Mouse (Mus musculus): ENCODE results near the gene Elob. TPM values are rescaled to one million over a fixed set of nuclear protein-coding genes. Genes with fewer than 3 reads are reported as not detected.

Gene Elob
- polyA plus RNA-seq, 1 experiment from 2014 or later, result 1,360 TPM

Small RNA genes within 50 kb of the gene (microRNA-seq; reads per million reads assigned to microRNA genes)
- gene Mir5125, result 1.4 reads per million

Other genes with a start within 250 kb of the Elob start
- 28.2 and 28.3 TPM in 2 replicates for gene Zfp13, start 229.6 kb downstream of the Elob start, polyA plus RNA-seq (2015; fragmentation: Nextera tagmentation; extraction: Ambion mirVana)
- 0.13 and 0.22 TPM in 2 replicates for gene Zscan10, start 228.3 kb downstream of the Elob start, polyA plus RNA-seq (2015; fragmentation: Nextera tagmentation; extraction: Ambion mirVana)
- 1.2 and 1.7 TPM in 2 replicates for gene Mmp25, start 183.9 kb downstream of the Elob start, polyA plus RNA-seq (2015; fragmentation: Nextera tagmentation; extraction: Ambion mirVana)
- gene Bicdl2, start 168.6 kb downstream of the Elob start, polyA plus RNA-seq (2015; fragmentation: Nextera tagmentation; extraction: Ambion mirVana), result 0.10 TPM in 1 of 2 replicates, not detected in the other
- gene Hcfc1r1, start 155.5 kb downstream of the Elob start, polyA plus RNA-seq (2015; fragmentation: Nextera tagmentation; extraction: Ambion mirVana), result 108 and 109 TPM in 2 replicates
- 47.2 and 50.2 TPM in 2 replicates for gene Thoc6, start 155.3 kb downstream of the Elob start, polyA plus RNA-seq (2015; fragmentation: Nextera tagmentation; extraction: Ambion mirVana)
- gene Tnfrsf12a, start 151.7 kb downstream of the Elob start, polyA plus RNA-seq (2015; fragmentation: Nextera tagmentation; extraction: Ambion mirVana), result 2.7 and 3.4 TPM in 2 replicates
- gene Cldn6, start 149.9 kb downstream of the Elob start, polyA plus RNA-seq (2015; fragmentation: Nextera tagmentation; extraction: Ambion mirVana), result 0.61 and 0.85 TPM in 2 replicates
- gene Cldn9, start 145.1 kb downstream of the Elob start, polyA plus RNA-seq (2015; fragmentation: Nextera tagmentation; extraction: Ambion mirVana), result 1.4 and 2.5 TPM in 2 replicates
- gene 1520401A03Rik, start 106.4 kb downstream of the Elob start, polyA plus RNA-seq (2015; fragmentation: Nextera tagmentation; extraction: Ambion mirVana), result 0.06 and 0.27 TPM in 2 replicates
- 18.0 and 18.8 TPM in 2 replicates for gene Pkmyt1, start 102.8 kb downstream of the Elob start, polyA plus RNA-seq (2015; fragmentation: Nextera tagmentation; extraction: Ambion mirVana)
- gene Paqr4, start 88.3 kb downstream of the Elob start, polyA plus RNA-seq (2015; fragmentation: Nextera tagmentation; extraction: Ambion mirVana), result 54.3 and 58.2 TPM in 2 replicates
- gene Kremen2, start 83.3 kb downstream of the Elob start, polyA plus RNA-seq (2015; fragmentation: Nextera tagmentation; extraction: Ambion mirVana), result 0.55 and 0.83 TPM in 2 replicates
- 224 and 228 TPM in 2 replicates for gene Flywch1, start 57.5 kb downstream of the Elob start, polyA plus RNA-seq (2015; fragmentation: Nextera tagmentation; extraction: Ambion mirVana)
- 68.1 and 79.0 TPM in 2 replicates for gene Flywch2, start 43.1 kb downstream of the Elob start, polyA plus RNA-seq (2015; fragmentation: Nextera tagmentation; extraction: Ambion mirVana)
- 583 TPM in 2 replicates for gene Srrm2, start 38.6 kb downstream of the Elob start, polyA plus RNA-seq (2015; fragmentation: Nextera tagmentation; extraction: Ambion mirVana)
- gene Prss33, start 6.9 kb upstream of the Elob start, polyA plus RNA-seq (2015; fragmentation: Nextera tagmentation; extraction: Ambion mirVana), result 0.30 TPM in 2 replicates
- gene Prss32, start 14.7 kb upstream of the Elob start, polyA plus RNA-seq (2015; fragmentation: Nextera tagmentation; extraction: Ambion mirVana), result not detected in 2 replicates
- 0.86 and 0.98 TPM in 2 replicates for gene Prss41, start 15.0 kb upstream of the Elob start, polyA plus RNA-seq (2015; fragmentation: Nextera tagmentation; extraction: Ambion mirVana)
- gene Prss21, start 38.9 kb upstream of the Elob start, polyA plus RNA-seq (2015; fragmentation: Nextera tagmentation; extraction: Ambion mirVana), result not detected in 2 replicates
- not detected in 2 replicates for gene Dcpp1, start 51.7 kb upstream of the Elob start, polyA plus RNA-seq (2015; fragmentation: Nextera tagmentation; extraction: Ambion mirVana)
- not detected in 2 replicates for gene Dcpp2, start 51.7 kb upstream of the Elob start, polyA plus RNA-seq (2015; fragmentation: Nextera tagmentation; extraction: Ambion mirVana)
- not detected in 2 replicates for gene Dcpp3, start 88.3 kb upstream of the Elob start, polyA plus RNA-seq (2015; fragmentation: Nextera tagmentation; extraction: Ambion mirVana)
- gene Sbp, start 112.5 kb upstream of the Elob start, polyA plus RNA-seq (2015; fragmentation: Nextera tagmentation; extraction: Ambion mirVana), result not detected in 2 replicates
- gene Sbpl, start 126.1 kb upstream of the Elob start, polyA plus RNA-seq (2015; fragmentation: Nextera tagmentation; extraction: Ambion mirVana), result not detected in 2 replicates
- not detected in 2 replicates for gene Prss30, start 151.4 kb upstream of the Elob start, polyA plus RNA-seq (2015; fragmentation: Nextera tagmentation; extraction: Ambion mirVana)
- gene Prss22, start 169.0 kb upstream of the Elob start, polyA plus RNA-seq (2015; fragmentation: Nextera tagmentation; extraction: Ambion mirVana), result not detected in 2 replicates
- 0.26 and 0.48 TPM in 2 replicates for gene Prss27, start 209.0 kb upstream of the Elob start, polyA plus RNA-seq (2015; fragmentation: Nextera tagmentation; extraction: Ambion mirVana)
- 82.3 and 85.7 TPM in 2 replicates for gene Kctd5, start 244.3 kb upstream of the Elob start, polyA plus RNA-seq (2015; fragmentation: Nextera tagmentation; extraction: Ambion mirVana)

Measured in hindbrain, embryonic 13.5 days (tissue).